ENCODE assay signal across 8 mouse cellular contexts in the genomic region with DNA sequence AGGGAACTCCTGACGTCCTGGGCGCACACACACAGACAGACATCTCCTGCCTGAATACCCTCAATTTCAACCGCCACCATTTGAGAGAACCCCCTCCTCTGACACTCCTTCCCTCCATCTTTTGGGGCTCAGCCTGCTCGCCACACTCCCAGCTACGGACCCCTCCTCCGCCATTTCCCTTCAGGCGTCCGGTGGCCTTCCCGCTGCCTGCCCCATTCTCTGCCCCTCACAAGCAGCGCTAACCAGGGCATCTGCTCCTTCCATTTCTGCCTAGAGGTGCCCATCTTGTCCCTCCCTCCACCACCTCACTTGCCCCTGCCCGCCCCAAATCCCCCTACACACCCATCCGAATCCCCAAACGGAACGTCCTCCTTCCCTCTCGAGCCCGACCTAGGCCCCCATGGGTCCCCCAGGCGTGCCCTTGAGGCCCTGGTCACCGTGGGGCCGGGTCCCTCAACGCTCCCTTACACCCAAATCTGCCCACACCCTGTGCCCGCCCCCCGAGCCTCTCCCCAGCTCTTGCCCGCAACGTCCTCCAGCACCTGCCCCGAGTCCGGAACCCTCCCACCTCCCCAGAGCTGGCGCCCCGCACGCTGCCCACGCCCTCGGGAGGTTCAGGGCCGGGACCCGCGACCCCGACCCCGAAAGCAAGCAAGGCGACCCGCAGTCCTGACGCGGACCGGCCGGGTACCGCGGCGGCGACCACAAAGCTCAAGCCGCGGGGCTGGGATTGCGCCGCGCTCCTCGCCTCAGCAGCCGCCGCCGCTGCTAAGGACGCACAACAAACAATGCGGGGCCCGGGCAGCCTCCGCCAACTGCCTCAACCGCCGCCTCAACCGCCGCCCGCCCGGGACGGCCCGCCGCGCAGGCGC. TPM values are rescaled to one million over a fixed set of nuclear protein-coding genes. Genes with fewer than 3 reads are reported as not detected.
DNase-seq lines count a peak whose midpoint lies in the region; ATAC-seq and TF ChIP-seq lines count a peak whose summit lies in the region.

No protein-coding gene starts in this region.

- peak overlapping the region; percentile 98 for H3K27ac ChIP-seq in neural tube, embryonic 13.5 days (replicated peaks)

- H3K36me3 ChIP-seq in neural tube, embryonic 13.5 days = no peaks in the 10 kb centered on the region

- H3K9ac ChIP-seq in neural tube, embryonic 13.5 days = peak overlapping the region; percentile 98

- WGBS in lung, adult 2 months = 3% methylated on average over 70 of the region's 70 CpGs
- WGBS in neural tube, embryonic 13.5 days = under 1% methylated on average over 62 of the region's 70 CpGs

- no peaks in the 10 kb centered on the region; the same call in 1 of the 2 replicates for H3K4me1 ChIP-seq in lung, adult 2 months (ENCODE audit: control insufficient read depth, insufficient read depth, low read length)
- H3K4me1 ChIP-seq in neural tube, embryonic 13.5 days (replicated peaks) = peaks cover 30% of the 10 kb centered on the region

- H3K4me3 ChIP-seq in lung, adult 2 months (replicated peaks; ENCODE audit: extremely low read depth, low read depth, low read length) = peak overlapping the region; percentile 81
- peak overlapping the region; percentile 93 for H3K4me3 ChIP-seq in neural tube, embryonic 13.5 days

- no peaks in the 10 kb centered on the region for H3K9me3 ChIP-seq in neural tube, embryonic 13.5 days

- peak overlapping the region; percentile 78 for H3K4me2 ChIP-seq in neural tube, embryonic 13.5 days

- no peak for TF ChIP-seq CTCF in lung, adult 2 months (IDR thresholded peaks at IDR 0.05; ENCODE audit: insufficient read depth, low read length)

- H3K27me3 ChIP-seq in neural tube, embryonic 13.5 days = peaks cover 9% of the 10 kb centered on the region

- TF ChIP-seq POLR2A in lung, adult 2 months (IDR thresholded peaks at IDR 0.05; ENCODE audit: borderline replicate concordance, extremely low read depth, low read depth, low read length) = no peak

- intact Hi-C loops in gastrocnemius, postnatal 36 days (cut with DNase I) = loop anchor here (2.0 to 5.0 kb wide), 2 partner anchors 45 to 68 kb away; no protein-coding TSS in a partner anchor

- peak; percentile 35 for DNase-seq in 416B (ENCODE audit: low read depth)
- DNase-seq in T-cell, adult 2 months (ENCODE audit: low spot score) = peak; percentile 37
- peak; percentile 40 for DNase-seq in embryo, embryonic 10.5 days (ENCODE audit: low spot score)
- peak; percentile 6 to 31 for DNase-seq in gastrocnemius, postnatal 36 days
- DNase-seq in kidney, adult 18-20 months = peak; percentile 40
- peak; percentile 54 for DNase-seq in lung, adult 2 months
- DNase-seq in thymus, postnatal 4 days = peak; percentile 75

- peak; percentile 73 for ATAC-seq in neural tube, embryonic 13.5 days (ENCODE audit: low read depth)

RNA-seq across cellular contexts. Expression of a gene that starts 1.1 kb away (rescaled TPM):
- 10 to 100 TPM; 19.2 to 20.7 TPM for total RNA-seq in gastrocnemius, postnatal 36 days (2021)
- 2.4 and 4.0 TPM in 2 replicates for polyA plus RNA-seq in lung, adult 2 months (2012; rRNA removed)
- 94.4 and 96.0 TPM in 2 replicates for polyA plus RNA-seq in neural tube, embryonic 13.5 days (2015; fragmentation: Nextera tagmentation; extraction: Ambion mirVana)

Comparison
In these comparisons a context has a peak if more than half of its experiments do, and no peak if none do; other contexts are left out.
1. Peak in every context shown above with its lines: DNase-seq, ATAC-seq, H3K4me3 ChIP-seq and H3K27ac ChIP-seq.
2. DNase-seq: peak in every context shown above with its lines; median percentile 75 in thymus, postnatal 4 days; 54 in lung, adult 2 months; 40 in embryo, embryonic 10.5 days; 40 in kidney, adult 18-20 months; 37 in T-cell, adult 2 months; 35 in 416B; 18 in gastrocnemius, postnatal 36 days.
3. RNA of a gene that starts 1.1 kb away (polyA plus RNA-seq): 94.4 to 96.0 TPM in neural tube, embryonic 13.5 days; 2.4 to 4.0 TPM in lung, adult 2 months; every median in the first group is over 10 times any median in the second.